Mouse (Mus musculus) intestine, postnatal 0 days (tissue): ENCODE data around the gene Gm8180. TPM values are rescaled to one million over a fixed set of nuclear protein-coding genes. Genes with fewer than 3 reads are reported as not detected.
"Not testable (repeated sequence)": the region's sequence is repeated elsewhere in the genome, so short reads cannot be mapped to it uniquely, and the experiment has no call there.

ENCODE experiments used
- ATAC-seq: fragments of 200-750 bp; cut with Nextera tagmentation; 2 replicates; pipeline ENCODE4 v1.8.0; 2017; ENCODE audit warnings: mild to moderate bottlenecking, moderate TSS enrichment, moderate library complexity
- H3K27ac ChIP-seq: fragments of 300-500 bp; sonication (generic); 2 replicates; pipeline ENCODE4 v1.5.1; 2014; ENCODE audit warnings: mild to moderate bottlenecking, low read depth, low read length, moderate library complexity
- H3K27me3 ChIP-seq: fragments of 300-500 bp; sonication (generic); replicated peaks from 2 replicates; pipeline ENCODE4 v1.6.1; 2014; ENCODE audit warnings: low read length, mixed read lengths; ENCODE audit not compliant: control insufficient read depth, insufficient read depth
- H3K36me3 ChIP-seq: fragments of 300-500 bp; sonication (generic); 2 replicates; pipeline ENCODE4 v1.6.1; 2014; ENCODE audit warnings: mild to moderate bottlenecking, moderate library complexity; ENCODE audit not compliant: control insufficient read depth, insufficient read depth
- H3K4me1 ChIP-seq: fragments of 300-500 bp; sonication (generic); replicated peaks from 2 replicates; pipeline ENCODE4 v1.6.1; 2014; ENCODE audit warnings: antibody characterized with exemption, low read length, mixed read lengths; ENCODE audit not compliant: control insufficient read depth, insufficient read depth
- H3K4me2 ChIP-seq: fragments of 300-500 bp; sonication (generic); replicated peaks from 2 replicates; pipeline ENCODE4 v1.6.1; 2014; ENCODE audit warnings: low read depth, mild to moderate bottlenecking, moderate library complexity
- H3K4me3 ChIP-seq: fragments of 300-500 bp; sonication (generic); 2 replicates; pipeline ENCODE4 v1.5.1; 2014; ENCODE audit warnings: low read depth, low read length
- H3K9ac ChIP-seq: fragments of 300-500 bp; sonication (generic); 2 replicates; pipeline ENCODE4 v1.6.1; 2014; ENCODE audit warnings: mild to moderate bottlenecking, low read depth, low read length
- H3K9me3 ChIP-seq: fragments of 300-500 bp; sonication (generic); 2 replicates; pipeline ENCODE4 v1.6.1; 2016; ENCODE audit warnings: mixed run types; ENCODE audit not compliant: control insufficient read depth
- CTCF ChIP-seq: sonication (generic); IDR thresholded peaks from 2 replicates; pipeline ENCODE4 v1.5.1; 2016; ENCODE audit warnings: low read depth, mild to moderate bottlenecking, control low read depth, antibody characterized with exemption, moderate library complexity
- WGBS: fragments of 180-500 bp; shearing (Covaris S2); extraction: QIAGEN DNeasy Blood & Tissue Kit; methylation state at CpG from one replicate; pipeline ENCODE4 v1.1.7; 2014; 5-methylcytosine and 5-hydroxymethylcytosine counted together
- polyA plus RNA-seq: library from polyadenylated mRNA; unstranded; fragments of >200 nt; fragmentation: Nextera tagmentation; extraction: Ambion mirVana; gene quantifications from 2 replicates; pipeline ENCODE4 v1.2.1, GENCODE M21; 2015

Gene Gm8180
- polyA plus RNA-seq, 1 experiment from 2014 or later = not detected

- Histone ChIP-seq H3K27ac (no peak overlapping the region), H3K4me2 (peak overlapping the region; percentile 44), H3K9ac (no peak overlapping the region), H3K9me3 (no peaks in the 10 kb centered on the region), H3K36me3 (no peaks in the 10 kb centered on the region), H3K4me3 (no peak overlapping the region), H3K27me3 (no peaks in the 10 kb centered on the region), H3K4me1 (no peaks in the 10 kb centered on the region)
- ATAC-seq = no peak
- WGBS = 29% methylated on average over 14 of the region's 14 CpGs
- TF ChIP-seq CTCF = no peak
Observed at GRCm38 (mm10) chr14:43796069-43796904, 11.7 kb upstream of the Gm8180 start.

GRCm38 (mm10) chr14:43793811-43794210 is 9.3 kb upstream of the Gm8180 start:
- WGBS = 27% methylated on average over 5 of the region's 5 CpGs
- not testable (repeated sequence) for H3K9ac ChIP-seq, H3K36me3 ChIP-seq, H3K4me2 ChIP-seq, H3K4me1 ChIP-seq, H3K27me3 ChIP-seq, H3K4me3 ChIP-seq, H3K27ac ChIP-seq, ATAC-seq, H3K9me3 ChIP-seq

DNA sequence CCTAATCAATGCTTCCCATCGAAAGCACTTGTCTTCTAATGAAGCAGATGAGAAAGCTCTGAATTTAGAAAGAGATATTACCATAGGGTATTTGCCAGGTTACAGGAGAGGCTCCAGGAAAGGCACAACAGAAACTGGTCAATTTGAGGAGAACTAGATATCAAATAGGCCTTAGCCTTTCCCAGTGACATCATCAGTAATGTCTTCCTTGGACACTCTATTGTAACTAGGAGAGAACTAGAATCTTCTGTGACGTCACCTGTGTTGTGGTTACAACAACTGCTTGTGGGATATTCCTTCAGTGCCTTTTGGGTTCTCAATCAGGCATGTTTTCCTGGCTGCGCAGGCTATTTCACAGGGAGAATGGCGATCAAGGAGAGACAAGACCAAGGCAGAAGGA is 37.0 kb downstream of the Gm8180 start, which contains the start of gene Gm6526:
Gene Gm6526 (plus strand): TSS at position 301 of the 400 bp plus-strand sequence.
- H3K27me3 ChIP-seq, H3K9me3 ChIP-seq, H3K4me3 ChIP-seq, H3K27ac ChIP-seq, ATAC-seq, H3K4me1 ChIP-seq, H3K9ac ChIP-seq, H3K4me2 ChIP-seq, H3K36me3 ChIP-seq: not testable (repeated sequence)
- WGBS = 81% methylated on average over 4 of the region's 4 CpGs

Other genes with a start within 250 kb of the Gm8180 start
- gene Gm5799, start 241.2 kb downstream of the Gm8180 start, polyA plus RNA-seq = not detected in 2 replicates
- not detected in 2 replicates for gene Gm17654, start 205.6 kb downstream of the Gm8180 start, polyA plus RNA-seq
- gene Gm10375, start 176.7 kb downstream of the Gm8180 start, polyA plus RNA-seq = not detected in 2 replicates
- gene Gm8165, start 107.5 kb downstream of the Gm8180 start, polyA plus RNA-seq = not detected in 2 replicates
- gene Gm7324, start 86.9 kb downstream of the Gm8180 start, polyA plus RNA-seq = 0.31 and 0.73 TPM in 2 replicates
- not detected in 2 replicates for gene Gm16506, start 57.3 kb downstream of the Gm8180 start, polyA plus RNA-seq
- not detected in 2 replicates for gene Gm6526, start 36.9 kb downstream of the Gm8180 start, polyA plus RNA-seq
- gene Ear1, start 90.8 kb upstream of the Gm8180 start, polyA plus RNA-seq = not detected in 2 replicates
- gene Ear10, start 138.8 kb upstream of the Gm8180 start, polyA plus RNA-seq = not detected in 2 replicates
- 2.6 and 3.5 TPM in 2 replicates for gene Gm8113, start 140.6 kb upstream of the Gm8180 start, polyA plus RNA-seq
- not detected in 2 replicates for gene Ang5, start 172.3 kb upstream of the Gm8180 start, polyA plus RNA-seq
- gene Ang6, start 217.5 kb upstream of the Gm8180 start, polyA plus RNA-seq = not detected in 2 replicates